Mouse (Mus musculus) hindbrain, embryonic 11.5 days (tissue): ENCODE data around the gene Mtss1l. TPM values are rescaled to one million over a fixed set of nuclear protein-coding genes. Genes with fewer than 3 reads are reported as not detected.

Experiments
- ATAC-seq: fragments of 200-750 bp; cut with Nextera tagmentation; 2 replicates; pipeline ENCODE4 v1.8.0; 2017; ENCODE audit warnings: mild to moderate bottlenecking, moderate TSS enrichment, moderate library complexity; ENCODE audit not compliant: low FRiP score
- DNase-seq: peaks from one replicate; pipeline ENCODE4 v3.0.0-alpha.2; 2015; ENCODE audit warnings: low spot score
- H3K27ac ChIP-seq: fragments of 300-500 bp; sonication (generic); 2 replicates; pipeline ENCODE4 v1.5.1; 2014; ENCODE audit warnings: mild to moderate bottlenecking, low read depth, low read length
- H3K27me3 ChIP-seq: fragments of 300-500 bp; sonication (generic); 2 replicates; pipeline ENCODE4 v1.6.1; 2014; ENCODE audit warnings: mild to moderate bottlenecking, low read length, moderate library complexity, mixed read lengths; ENCODE audit not compliant: control insufficient read depth, insufficient read depth
- H3K36me3 ChIP-seq: fragments of 300-500 bp; sonication (generic); 2 replicates; pipeline ENCODE4 v1.6.1; 2014; ENCODE audit warnings: mild to moderate bottlenecking, low read length, moderate library complexity, mixed read lengths; ENCODE audit not compliant: control insufficient read depth, insufficient read depth
- H3K4me1 ChIP-seq: fragments of 300-500 bp; sonication (generic); replicated peaks from 2 replicates; pipeline ENCODE4 v1.6.1; 2014; ENCODE audit warnings: low read length, mixed read lengths; ENCODE audit not compliant: control insufficient read depth, insufficient read depth
- H3K4me2 ChIP-seq: fragments of 300-500 bp; sonication (generic); replicated peaks from 2 replicates; pipeline ENCODE4 v1.6.1; 2014; ENCODE audit warnings: mild to moderate bottlenecking, low read depth, low read length
- H3K4me3 ChIP-seq: fragments of 300-500 bp; sonication (generic); 2 replicates; pipeline ENCODE4 v1.5.1; 2014; ENCODE audit warnings: low read depth, low read length
- H3K9ac ChIP-seq: fragments of 300-500 bp; sonication (generic); 2 replicates; pipeline ENCODE4 v1.6.1; 2014; ENCODE audit warnings: low read depth, low read length
- H3K9me3 ChIP-seq: fragments of 300-500 bp; sonication (generic); 2 replicates; pipeline ENCODE4 v1.6.1; 2016; ENCODE audit warnings: low read length; ENCODE audit not compliant: control insufficient read depth
- WGBS: fragments of 180-500 bp; shearing (Covaris S2); extraction: QIAGEN DNeasy Blood & Tissue Kit; methylation state at CpG from one replicate; pipeline ENCODE4 v1.1.7; 2014; 5-methylcytosine and 5-hydroxymethylcytosine counted together
- polyA plus RNA-seq: library from polyadenylated mRNA; unstranded; fragments of >200 nt; fragmentation: Nextera tagmentation; extraction: Ambion mirVana; gene quantifications from 2 replicates; pipeline ENCODE4 v1.2.1, GENCODE M21; 2014

Gene Mtss1l
- polyA plus RNA-seq, 1 experiment from 2014 or later, result 10.5 TPM

DNA sequence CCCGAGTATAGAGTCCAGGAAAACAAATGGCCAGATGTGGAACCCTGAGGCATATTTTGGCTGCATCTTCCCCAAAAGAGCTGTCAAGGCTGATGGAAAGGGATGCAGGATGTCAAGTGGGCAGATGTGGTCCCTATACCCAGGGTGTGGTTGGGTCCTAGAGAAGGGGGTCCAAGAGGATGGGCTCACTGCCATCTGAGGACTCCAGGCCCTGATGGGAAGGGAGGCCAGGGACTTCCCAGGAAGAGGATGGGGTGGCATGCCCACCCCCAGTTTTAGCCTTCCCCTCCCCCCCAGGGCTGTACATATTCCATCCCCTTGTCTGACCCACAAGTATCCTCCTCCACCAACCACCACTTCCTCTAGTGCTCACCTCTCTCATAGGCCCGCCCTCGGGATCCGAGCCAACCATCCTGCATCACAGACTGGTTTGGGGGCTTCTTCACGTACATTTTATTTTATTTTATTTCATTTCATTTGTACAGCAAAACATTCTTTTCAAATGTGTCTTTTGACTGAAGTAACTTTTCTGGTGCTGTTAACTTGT lies 19.4 kb downstream of the Mtss1l start:
- Histone ChIP-seq H3K4me1 (no peaks in the 10 kb centered on the region), H3K4me3 (no peak overlapping the region), H3K27ac (no peak overlapping the region), H3K4me2 (no peak overlapping the region), H3K27me3 (no peaks in the 10 kb centered on the region), H3K9ac (no peak overlapping the region), H3K9me3 (no peaks in the 10 kb centered on the region), H3K36me3 (peaks cover 2% of the 10 kb centered on the region; the same call in 1 of the 2 replicates)
- ATAC-seq (no peak), DNase-seq (no peak)
- WGBS, result 91% methylated on average over 5 of the region's 5 CpGs

DNA sequence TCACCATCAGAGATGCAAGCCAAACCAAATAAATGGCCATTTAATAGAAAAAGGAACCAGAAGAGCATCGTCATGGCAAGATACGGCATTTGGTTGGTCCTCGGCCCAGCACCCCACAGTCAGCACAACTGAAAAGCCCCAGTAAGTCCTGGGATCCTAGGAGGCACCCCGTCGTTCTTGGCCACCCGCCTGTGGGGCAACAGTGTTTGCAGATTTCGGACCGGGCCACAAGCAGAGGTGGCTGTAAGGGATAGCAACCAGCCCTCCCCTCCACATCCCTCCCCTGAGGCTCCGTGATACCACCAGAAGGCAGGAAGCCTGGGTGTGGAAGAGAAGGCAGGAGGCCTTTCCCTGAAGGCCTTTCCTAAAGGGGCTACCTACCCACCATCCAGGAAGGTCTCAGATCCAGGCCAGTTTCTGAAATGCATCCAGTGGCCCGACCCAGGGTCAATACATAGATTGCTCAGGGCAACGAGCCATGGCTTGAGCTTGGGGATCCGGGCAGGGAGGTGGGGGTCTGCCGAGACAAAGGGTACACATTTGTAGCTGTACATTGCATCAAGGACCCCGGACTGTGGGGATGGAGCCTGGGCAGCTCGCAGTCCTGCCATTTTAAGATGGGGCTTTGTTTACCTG lies 20.7 kb downstream of the Mtss1l start:
- 78% methylated on average over 15 of the region's 15 CpGs for WGBS
- no peaks in the 10 kb centered on the region for H3K27me3 ChIP-seq
- H3K4me1 ChIP-seq, result no peaks in the 10 kb centered on the region
- H3K4me2 ChIP-seq, result no peak overlapping the region
- no peak for DNase-seq
- no peaks in the 10 kb centered on the region for H3K9me3 ChIP-seq
- H3K9ac ChIP-seq, result no peak overlapping the region
- no peak overlapping the region for H3K4me3 ChIP-seq
- no peak for ATAC-seq
- H3K36me3 ChIP-seq, result no peaks in the 10 kb centered on the region; the same call in 1 of the 2 replicates
- no peak overlapping the region for H3K27ac ChIP-seq

DNA sequence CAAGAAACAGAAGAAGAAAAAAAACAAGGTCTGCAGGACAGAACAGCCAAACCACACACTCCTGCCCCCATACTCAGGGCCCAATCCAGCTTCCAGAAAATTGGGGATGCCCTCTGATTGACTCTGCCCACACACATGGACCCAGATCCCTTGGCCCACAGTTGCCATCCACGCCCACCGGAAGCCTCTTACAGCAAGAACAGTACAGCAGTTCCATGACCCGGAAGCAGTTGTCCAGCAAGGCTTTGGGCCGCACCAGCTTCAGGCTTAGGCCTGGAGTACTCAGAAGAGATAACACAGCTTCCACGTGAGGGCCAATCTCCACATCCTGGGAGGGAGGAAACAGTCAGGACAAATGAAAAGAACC lies 21.2 kb downstream of the Mtss1l start:
- H3K9me3 ChIP-seq, result no peaks in the 10 kb centered on the region
- no peak overlapping the region for H3K4me2 ChIP-seq
- no peaks in the 10 kb centered on the region for H3K27me3 ChIP-seq
- DNase-seq, result no peak
- 87% methylated on average over 5 of the region's 5 CpGs for WGBS
- ATAC-seq, result no peak
- H3K4me1 ChIP-seq, result no peaks in the 10 kb centered on the region
- H3K36me3 ChIP-seq, result no peaks in the 10 kb centered on the region; the same call in 1 of the 2 replicates
- no peak overlapping the region for H3K27ac ChIP-seq
- H3K4me3 ChIP-seq, result no peak overlapping the region
- no peak overlapping the region for H3K9ac ChIP-seq

DNA sequence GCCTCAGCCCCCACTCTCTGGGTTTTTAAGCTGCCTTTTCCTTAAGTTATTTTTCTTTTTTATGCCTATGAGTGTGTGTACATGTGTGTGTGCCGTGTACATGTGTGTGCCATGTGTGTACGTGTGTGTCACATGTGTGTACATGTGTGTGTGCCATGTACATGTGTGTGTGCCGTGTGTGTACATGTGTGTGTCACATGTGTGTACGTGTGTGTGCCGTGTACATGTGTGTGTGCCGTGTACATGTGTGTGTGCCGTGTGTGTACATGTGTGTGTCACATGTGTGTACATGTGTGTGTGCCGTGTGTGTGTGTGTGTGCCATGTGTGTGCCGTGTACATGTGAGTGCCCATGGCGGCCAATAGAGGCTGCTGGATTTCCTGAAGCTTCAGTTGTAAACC lies 23.9 kb downstream of the Mtss1l start:
- Histone ChIP-seq H3K4me2 (no peak overlapping the region), H3K4me1 (no peaks in the 10 kb centered on the region), H3K36me3 (no peaks in the 10 kb centered on the region), H3K9ac (no peak overlapping the region), H3K27me3 (no peaks in the 10 kb centered on the region), H3K9me3 (no peaks in the 10 kb centered on the region), H3K4me3 (no peak overlapping the region), H3K27ac (no peak overlapping the region)
- DNase-seq (no peak), ATAC-seq (no peak)
- WGBS, result 92% methylated on average over 10 of the region's 10 CpGs

DNA sequence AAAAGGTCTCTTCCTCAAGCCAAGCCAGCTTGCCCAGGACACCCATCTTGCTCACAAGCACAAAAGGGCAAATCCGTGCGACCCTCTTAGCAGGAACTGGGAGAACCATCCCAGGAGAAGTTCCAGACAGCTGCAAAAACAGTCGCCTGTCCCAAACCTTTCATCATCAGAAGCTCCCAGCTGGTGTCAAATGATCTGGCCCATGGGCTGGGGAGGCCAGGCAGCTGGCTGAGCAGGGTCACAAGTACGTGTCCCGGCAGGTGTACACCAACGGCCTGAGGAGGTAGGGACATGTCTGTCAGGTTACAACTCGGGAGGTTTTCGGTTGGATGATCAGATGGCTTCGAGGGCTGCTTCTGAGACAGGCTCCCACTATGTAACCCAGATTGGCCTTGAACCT lies 25.4 kb downstream of the Mtss1l start:
- Histone ChIP-seq H3K9me3 (no peaks in the 10 kb centered on the region), H3K4me2 (no peak overlapping the region), H3K27me3 (no peaks in the 10 kb centered on the region), H3K9ac (no peak overlapping the region), H3K36me3 (no peaks in the 10 kb centered on the region), H3K27ac (no peak overlapping the region), H3K4me1 (no peaks in the 10 kb centered on the region), H3K4me3 (no peak overlapping the region)
- WGBS, result 61% methylated on average over 9 of the region's 9 CpGs
- ATAC-seq (no peak), DNase-seq (no peak)

DNA sequence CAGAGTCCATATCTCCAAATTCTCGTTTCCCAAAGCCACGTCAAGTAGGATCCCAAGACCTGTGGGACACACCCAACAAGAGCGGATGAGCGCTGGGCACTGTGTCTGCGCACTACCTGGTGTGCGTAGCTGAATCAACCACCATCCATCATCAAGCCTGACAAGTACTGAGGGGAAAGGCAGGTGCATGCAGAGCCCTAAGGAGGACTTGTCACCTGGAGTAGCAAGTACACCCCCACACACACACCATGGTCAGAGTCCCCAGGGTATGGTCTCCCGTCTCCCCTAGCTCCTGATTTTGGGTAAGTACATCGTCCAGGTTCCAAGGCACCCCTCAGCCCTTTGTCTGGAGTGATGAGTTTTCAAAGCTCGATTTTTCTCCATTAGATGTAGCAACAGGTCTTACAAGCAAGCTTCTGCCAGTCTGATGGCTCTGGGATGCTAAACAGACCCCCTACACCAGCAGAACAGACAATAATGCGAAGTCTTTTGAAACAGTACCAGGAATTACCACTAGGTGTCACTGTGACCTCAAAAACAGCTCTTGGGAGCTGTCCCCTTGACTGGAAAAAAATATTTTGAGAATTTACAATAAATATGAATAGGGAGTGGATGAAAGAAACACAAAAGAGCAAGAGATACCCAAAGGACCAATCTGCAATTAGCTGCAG lies 28.4 kb downstream of the Mtss1l start:
- peak; percentile 86 for DNase-seq

DNA sequence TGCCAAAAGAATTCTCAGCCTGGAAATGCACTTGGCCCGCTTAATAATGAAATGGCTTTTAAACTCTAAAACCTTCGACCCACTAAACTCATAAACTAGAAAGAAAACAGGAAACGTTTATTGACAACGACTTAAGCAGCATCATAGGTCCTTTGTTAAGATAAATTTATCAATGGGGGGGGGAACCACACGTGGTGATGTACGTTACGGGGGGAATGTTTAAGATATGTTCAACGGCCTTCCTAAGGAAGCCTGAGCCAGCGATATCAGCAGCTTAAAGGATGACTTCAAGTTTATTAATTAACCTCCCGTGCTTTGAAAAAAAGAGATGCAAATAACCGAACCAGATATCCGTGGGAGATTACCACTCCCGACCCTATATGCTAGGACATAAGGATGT lies 29.0 kb downstream of the Mtss1l start:
- ATAC-seq (no peak), DNase-seq (no peak)
- no peak overlapping the region for H3K27ac ChIP-seq
- H3K36me3 ChIP-seq, result no peaks in the 10 kb centered on the region
- H3K4me2 ChIP-seq, result no peak overlapping the region
- H3K9me3 ChIP-seq, result no peaks in the 10 kb centered on the region
- no peaks in the 10 kb centered on the region for H3K4me1 ChIP-seq
- WGBS, result 50% methylated on average over 13 of the region's 13 CpGs
- H3K4me3 ChIP-seq, result no peak overlapping the region
- no peak overlapping the region for H3K9ac ChIP-seq
- H3K27me3 ChIP-seq, result no peaks in the 10 kb centered on the region

More for the DNA sequence above, 28.4 kb downstream of the Mtss1l start:
- Histone ChIP-seq H3K4me1 (no peaks in the 10 kb centered on the region), H3K27ac (no peak overlapping the region), H3K27me3 (no peaks in the 10 kb centered on the region), H3K36me3 (no peaks in the 10 kb centered on the region), H3K4me3 (no peak overlapping the region), H3K4me2 (no peak overlapping the region), H3K9me3 (no peaks in the 10 kb centered on the region), H3K9ac (no peak overlapping the region; the same call in 1 of the 2 replicates)
- 58% methylated on average over 10 of the region's 10 CpGs for WGBS
- peak; percentile 30; the same call in 1 of the 2 replicates for ATAC-seq

DNA sequence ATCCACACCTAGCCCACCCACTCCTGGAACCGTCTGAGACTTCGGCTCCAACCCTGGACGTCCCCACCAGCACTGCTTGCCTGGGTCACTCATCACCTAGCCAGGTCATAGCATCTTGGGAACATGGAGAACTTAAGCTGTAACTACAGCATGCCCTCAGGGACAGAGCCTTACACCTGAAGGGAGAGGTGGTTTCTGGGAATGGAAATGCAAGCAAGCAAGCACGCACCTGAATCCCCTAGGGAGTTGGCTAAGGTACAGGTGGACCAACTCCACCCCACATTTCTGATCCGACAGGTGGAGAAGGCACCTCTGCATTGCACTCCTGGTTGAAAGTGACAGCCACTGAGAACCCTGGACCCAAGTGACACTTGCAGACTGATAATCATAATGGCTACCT lies 30.2 kb downstream of the Mtss1l start:
- H3K36me3 ChIP-seq, result no peaks in the 10 kb centered on the region
- no peak overlapping the region for H3K9ac ChIP-seq
- H3K9me3 ChIP-seq, result no peaks in the 10 kb centered on the region
- no peak for ATAC-seq
- no peaks in the 10 kb centered on the region for H3K4me1 ChIP-seq
- WGBS, result 85% methylated on average over 5 of the region's 5 CpGs
- no peak for DNase-seq
- H3K27me3 ChIP-seq, result no peaks in the 10 kb centered on the region
- H3K4me2 ChIP-seq, result no peak overlapping the region
- no peak overlapping the region for H3K27ac ChIP-seq
- no peak overlapping the region for H3K4me3 ChIP-seq

DNA sequence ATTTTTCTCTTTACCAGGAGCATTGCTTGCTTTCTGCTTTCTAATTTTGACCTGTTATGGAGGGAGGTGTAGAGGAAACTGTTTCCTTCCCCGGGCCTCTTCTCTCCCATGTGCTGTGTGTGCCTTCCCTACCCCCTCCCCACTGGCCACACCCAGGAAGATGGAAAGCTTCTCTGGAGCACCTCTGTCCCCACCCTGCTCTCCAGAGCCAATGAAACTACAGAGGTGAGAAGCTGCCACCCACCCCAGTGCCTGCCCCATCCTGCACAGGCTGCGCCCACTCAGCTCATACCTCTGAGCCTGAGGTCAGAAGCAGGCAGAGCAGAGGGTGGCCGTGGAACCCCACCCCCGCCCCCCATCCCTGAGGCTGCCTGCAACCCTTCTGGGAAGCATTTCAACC lies 33.4 kb downstream of the Mtss1l start:
- DNase-seq, result no peak

More for the DNA sequence above, 33.4 kb downstream of the Mtss1l start:
- no peak for ATAC-seq
- 70% methylated on average over 4 of the region's 4 CpGs for WGBS
- Histone ChIP-seq H3K9me3 (no peaks in the 10 kb centered on the region), H3K9ac (no peak overlapping the region), H3K36me3 (no peaks in the 10 kb centered on the region), H3K27ac (no peak overlapping the region), H3K4me3 (no peak overlapping the region), H3K4me2 (no peak overlapping the region), H3K27me3 (no peaks in the 10 kb centered on the region), H3K4me1 (no peaks in the 10 kb centered on the region)
